Mouse (Mus musculus) liver, postnatal 0 days (tissue): ENCODE data around the gene Nupr1. TPM values are rescaled to one million over a fixed set of nuclear protein-coding genes. Genes with fewer than 3 reads are reported as not detected.

ENCODE experiments used
- ATAC-seq: fragments of 200-750 bp; cut with Nextera tagmentation; 2 replicates; pipeline ENCODE4 v1.8.0; 2017; ENCODE audit warnings: mild to moderate bottlenecking, moderate library complexity
- DNase-seq: peaks from one replicate; pipeline ENCODE4 v3.0.0-alpha.2; 2016
- H3K27ac ChIP-seq: fragments of 300-500 bp; sonication (generic); 2 replicates; pipeline ENCODE4 v1.5.1; 2014; ENCODE audit warnings: antibody characterized with exemption, moderate library complexity, mild to moderate bottlenecking, low read depth
- H3K27me3 ChIP-seq: fragments of 300-500 bp; sonication (generic); 2 replicates; pipeline ENCODE4 v1.6.1; 2014; ENCODE audit warnings: low read length, control low read depth, mixed read lengths; ENCODE audit not compliant: insufficient read depth
- H3K36me3 ChIP-seq: fragments of 300-500 bp; sonication (generic); replicated peaks from 2 replicates; pipeline ENCODE4 v1.6.1; 2014; ENCODE audit warnings: mild to moderate bottlenecking, control low read depth, low read length, moderate library complexity, mixed read lengths; ENCODE audit not compliant: insufficient read depth
- H3K4me1 ChIP-seq: fragments of 300-500 bp; sonication (generic); 2 replicates; pipeline ENCODE4 v1.6.1; 2014; ENCODE audit warnings: antibody characterized with exemption, mild to moderate bottlenecking, control low read depth; ENCODE audit not compliant: insufficient read depth
- H3K4me2 ChIP-seq: fragments of 300-500 bp; sonication (generic); 2 replicates; pipeline ENCODE4 v1.6.1; 2014; ENCODE audit warnings: low read depth, mild to moderate bottlenecking, low read length, moderate library complexity, mixed read lengths
- H3K4me3 ChIP-seq: fragments of 300-500 bp; sonication (generic); 2 replicates; pipeline ENCODE4 v1.5.1; 2014; ENCODE audit warnings: low read depth, low read length
- H3K9ac ChIP-seq: fragments of 300-500 bp; sonication (generic); replicated peaks from 2 replicates; pipeline ENCODE4 v1.6.1; 2014; ENCODE audit warnings: mild to moderate bottlenecking, moderate library complexity
- H3K9me3 ChIP-seq: fragments of 300-500 bp; sonication (generic); 2 replicates; pipeline ENCODE4 v1.6.1; 2016; ENCODE audit warnings: mild to moderate bottlenecking, control low read depth, low read length, mixed read lengths
- CTCF ChIP-seq: sonication (generic); IDR thresholded peaks from 2 replicates; pipeline ENCODE4 v1.5.1; 2016; ENCODE audit warnings: antibody characterized with exemption, low read depth
- EP300 ChIP-seq: IDR thresholded peaks from 2 replicates; pipeline ENCODE4 v1.6.1; 2016; ENCODE audit warnings: antibody characterized with exemption, low read depth, mild to moderate bottlenecking
- WGBS: fragments of 180-500 bp; shearing (Covaris S2); extraction: QIAGEN DNeasy Blood & Tissue Kit; methylation state at CpG from one replicate; pipeline ENCODE4 v1.1.7; 2014; ENCODE audit not compliant: insufficient replicate concordance; 5-methylcytosine and 5-hydroxymethylcytosine counted together
- polyA plus RNA-seq: library from polyadenylated mRNA; unstranded; fragments of >200 nt; fragmentation: Nextera tagmentation; extraction: Ambion mirVana; gene quantifications from 2 replicates; pipeline ENCODE4 v1.2.1, GENCODE M21; 2015

Nupr1 gene
- polyA plus RNA-seq, 1 experiment from 2014 or later: 4.5 TPM

- TF ChIP-seq CTCF: no peak
- TF ChIP-seq EP300: no peak; the same call in 1 of the 2 replicates
- H3K4me3 ChIP-seq: no peak overlapping the region
- 0 out of 2 replicates have a peak overlapping the region, but pooled peaks have one; percentile 18 for H3K27ac ChIP-seq
- peaks cover 21% of the 10 kb centered on the region; the same call in 1 of the 2 replicates for H3K4me1 ChIP-seq
- H3K9me3 ChIP-seq: no peaks in the 10 kb centered on the region
- H3K36me3 ChIP-seq: 0 out of 2 replicates have a peak, but pooled peaks cover 2% of the 10 kb centered on the region
- WGBS: 13% methylated on average over 6 of the region's 6 CpGs
- peak overlapping the region; percentile 54 for H3K4me2 ChIP-seq
- ATAC-seq (peak; percentile 87), DNase-seq (peak; percentile 73)
- H3K9ac ChIP-seq: peak overlapping the region; percentile 30; the same call in 1 of the 2 replicates
- no peaks in the 10 kb centered on the region for H3K27me3 ChIP-seq
These were observed 5.3 kb downstream of the Nupr1 start for GRCm38 (mm10) chr7:126625369-126625768.

- Histone ChIP-seq H3K4me1 (peaks cover 21% of the 10 kb centered on the region; the same call in 1 of the 2 replicates), H3K36me3 (0 out of 2 replicates have a peak, but pooled peaks cover 2% of the 10 kb centered on the region), H3K27me3 (no peaks in the 10 kb centered on the region), H3K27ac (no peak overlapping the region), H3K9ac (no peak overlapping the region; the same call in 1 of the 2 replicates), H3K4me3 (no peak overlapping the region), H3K9me3 (no peaks in the 10 kb centered on the region), H3K4me2 (peak overlapping the region; percentile 54)
- 74% methylated on average over 16 of the region's 16 CpGs for WGBS
- TF ChIP-seq EP300 (no peak), CTCF (no peak)
- ATAC-seq (no peak), DNase-seq (no peak)
These were observed 5.9 kb downstream of the Nupr1 start for GRCm38 (mm10) chr7:126624774-126625173.

- ATAC-seq (no peak), DNase-seq (no peak)
- Histone ChIP-seq H3K4me1 (peaks cover 21% of the 10 kb centered on the region; the same call in 1 of the 2 replicates), H3K27me3 (no peaks in the 10 kb centered on the region), H3K9ac (no peak overlapping the region), H3K27ac (no peak overlapping the region), H3K4me2 (no peak overlapping the region), H3K36me3 (0 out of 2 replicates have a peak, but pooled peaks cover 2% of the 10 kb centered on the region), H3K4me3 (no peak overlapping the region), H3K9me3 (no peaks in the 10 kb centered on the region)
- 48% methylated on average over 1 of the region's 1 CpGs for WGBS
- TF ChIP-seq EP300 (no peak), CTCF (no peak)
These were observed 7.3 kb downstream of the Nupr1 start for GRCm38 (mm10) chr7:126623381-126623780.

GRCm38 (mm10) chr7:126621452-126622359 is 9.0 kb downstream of the Nupr1 start:
- no peak overlapping the region for H3K4me3 ChIP-seq
- ATAC-seq: peak; percentile 54
- peaks cover 21% of the 10 kb centered on the region; the same call in 1 of the 2 replicates for H3K4me1 ChIP-seq
- 0 out of 2 replicates have a peak, but pooled peaks cover 2% of the 10 kb centered on the region for H3K36me3 ChIP-seq
- no peak overlapping the region for H3K4me2 ChIP-seq
- TF ChIP-seq EP300: 0 out of 2 replicates have a peak, but pooled peaks have one; percentile 15
- TF ChIP-seq CTCF: no peak
- H3K27ac ChIP-seq: peak overlapping the region; percentile 44; the same call in 1 of the 2 replicates
- no peak for DNase-seq
- H3K9me3 ChIP-seq: no peaks in the 10 kb centered on the region
- 63% methylated on average over 9 of the region's 9 CpGs for WGBS
- no peaks in the 10 kb centered on the region for H3K27me3 ChIP-seq
- no peak overlapping the region for H3K9ac ChIP-seq

- Histone ChIP-seq H3K9ac (no peak overlapping the region), H3K36me3 (0 out of 2 replicates have a peak, but pooled peaks cover 2% of the 10 kb centered on the region), H3K27me3 (no peaks in the 10 kb centered on the region), H3K4me2 (no peak overlapping the region), H3K27ac (no peak overlapping the region), H3K4me3 (no peak overlapping the region), H3K9me3 (no peaks in the 10 kb centered on the region), H3K4me1 (peaks cover 9% of the 10 kb centered on the region; the same call in 1 of the 2 replicates)
- TF ChIP-seq CTCF (no peak), EP300 (no peak)
- 77% methylated on average over 10 of the region's 10 CpGs for WGBS
- ATAC-seq (no peak), DNase-seq (no peak)
These were observed 10.9 kb downstream of the Nupr1 start for GRCm38 (mm10) chr7:126619559-126620275.

- no peak overlapping the region for H3K9ac ChIP-seq
- no peaks in the 10 kb centered on the region for H3K9me3 ChIP-seq
- no peak overlapping the region for H3K4me2 ChIP-seq
- no peak for DNase-seq
- H3K4me3 ChIP-seq: no peak overlapping the region
- H3K4me1 ChIP-seq: no peaks in the 10 kb centered on the region
- TF ChIP-seq EP300 (no peak), CTCF (peak; percentile 29)
- H3K27me3 ChIP-seq: no peaks in the 10 kb centered on the region
- WGBS: 61% methylated on average over 3 of the region's 3 CpGs
- no peaks in the 10 kb centered on the region for H3K36me3 ChIP-seq
- no peak for ATAC-seq
- H3K27ac ChIP-seq: no peak overlapping the region
These were observed 14.0 kb downstream of the Nupr1 start for GRCm38 (mm10) chr7:126616707-126617106.
